In genomic region chr4:143213175-143213479, GRCm38 (mm10) we compare ENCODE assay signal across 8 mouse cellular contexts. TPM values are rescaled to one million over a fixed set of nuclear protein-coding genes. Genes with fewer than 3 reads are reported as not detected.
DNase-seq lines count a peak whose midpoint lies in the region; ATAC-seq and TF ChIP-seq lines count a peak whose summit lies in the region.

No protein-coding gene starts in this region.

- peaks cover 6% of the 10 kb centered on the region for H3K27me3 ChIP-seq in erythroblast, embryonic 14.5 days (ENCODE audit: control insufficient read depth)
- H3K27me3 ChIP-seq in testis, adult 2 months (ENCODE audit: control insufficient read depth, insufficient read depth, low read length): no peaks in the 10 kb centered on the region
- 0 out of 2 replicates have a peak, but pooled peaks cover 4% of the 10 kb centered on the region for H3K27me3 ChIP-seq in liver, embryonic 12.5 days (replicated peaks)
- H3K27me3 ChIP-seq in stomach, postnatal 0 days (ENCODE audit: control insufficient read depth, insufficient read depth, low read length): no peaks in the 10 kb centered on the region

- no peak for DNase-seq in testis, postnatal 10 days (ENCODE audit: low spot score)
- no peak for DNase-seq in stomach, postnatal 0 days (ENCODE audit: low spot score)
- DNase-seq in natural killer cell, adult 2 months (ENCODE audit: low spot score in 2 of 2): no peak
- no peak for DNase-seq in frontal cortex, postnatal 14 days (ENCODE audit: low spot score in 2 of 2)

- ATAC-seq in erythroblast, adult 5-6 weeks (replicated peaks; ENCODE audit: low FRiP score, poor library complexity, severe bottlenecking): no peak
- ATAC-seq in liver, embryonic 12.5 days: peak; percentile 14
- 0 out of 2 replicates have a peak, but pooled peaks have one; percentile 10 for ATAC-seq in stomach, postnatal 0 days (ENCODE audit: low FRiP score, low TSS enrichment)

- peak overlapping the region; percentile 78 for H3K4me2 ChIP-seq in liver, embryonic 12.5 days
- peak overlapping the region; percentile 93 for H3K4me2 ChIP-seq in stomach, postnatal 0 days (replicated peaks; ENCODE audit: low read depth)

- no peak for TF ChIP-seq POLR2A in testis, adult 2 months (IDR thresholded peaks at IDR 0.05; ENCODE audit: control insufficient read depth, low read depth, low read length)

- peaks cover 24% of the 10 kb centered on the region for H3K4me1 ChIP-seq in erythroblast, embryonic 14.5 days (ENCODE audit: control insufficient read depth)
- H3K4me1 ChIP-seq in testis, adult 2 months (ENCODE audit: control insufficient read depth, insufficient read depth, low read length): peaks cover 9% of the 10 kb centered on the region
- H3K4me1 ChIP-seq in liver, embryonic 12.5 days: peaks cover 20% of the 10 kb centered on the region
- no peaks in the 10 kb centered on the region for H3K4me1 ChIP-seq in stomach, postnatal 0 days (replicated peaks; ENCODE audit: control insufficient read depth, insufficient read depth)

- no peak for TF ChIP-seq EP300 in stomach, postnatal 0 days (optimal IDR thresholded peaks at IDR 0.05)

- no peaks in the 10 kb centered on the region for H3K9me3 ChIP-seq in erythroblast, embryonic 14.5 days (ENCODE audit: control insufficient read depth, low read length)
- no peaks in the 10 kb centered on the region for H3K9me3 ChIP-seq in liver, embryonic 12.5 days (replicated peaks)
- H3K9me3 ChIP-seq in stomach, postnatal 0 days (ENCODE audit: control insufficient read depth, low read length): no peaks in the 10 kb centered on the region

- no peak for TF ChIP-seq CTCF in testis, adult 2 months (IDR thresholded peaks at IDR 0.05; ENCODE audit: control insufficient read depth, insufficient read depth, insufficient replicate concordance, low read depth, low read length)
- TF ChIP-seq CTCF in stomach, postnatal 0 days (IDR thresholded peaks at IDR 0.05; ENCODE audit: low read depth): no peak

- H3K9ac ChIP-seq in liver, embryonic 12.5 days: peak overlapping the region; percentile 88; the same call in 1 of the 2 replicates
- peak overlapping the region; percentile 94; the same call in 1 of the 2 replicates for H3K9ac ChIP-seq in stomach, postnatal 0 days (ENCODE audit: low read length)

- peak overlapping the region; percentile 92 for H3K27ac ChIP-seq in testis, adult 2 months (ENCODE audit: control insufficient read depth, insufficient read depth, low read depth, low read length)
- peak overlapping the region; percentile 85 for H3K27ac ChIP-seq in liver, embryonic 12.5 days
- H3K27ac ChIP-seq in stomach, postnatal 0 days (replicated peaks): peak overlapping the region; percentile 86; the same call in 1 of the 2 replicates

- peaks cover 3% of the 10 kb centered on the region for H3K36me3 ChIP-seq in erythroblast, embryonic 14.5 days (ENCODE audit: control insufficient read depth)
- H3K36me3 ChIP-seq in testis, adult 2 months (ENCODE audit: control insufficient read depth, insufficient read depth, low read length): no peaks in the 10 kb centered on the region
- H3K36me3 ChIP-seq in liver, embryonic 12.5 days: no peaks in the 10 kb centered on the region
- no peaks in the 10 kb centered on the region for H3K36me3 ChIP-seq in stomach, postnatal 0 days (ENCODE audit: control insufficient read depth, insufficient read depth, low read length)

- 90% methylated on average over 3 of the region's 3 CpGs for WGBS in liver, embryonic 12.5 days (ENCODE audit: insufficient replicate concordance)
- 98% methylated on average over 3 of the region's 3 CpGs for WGBS in stomach, postnatal 0 days

- H3K4me3 ChIP-seq in erythroblast, embryonic 14.5 days (replicated peaks): peak overlapping the region; percentile 87
- peak overlapping the region; percentile 93 for H3K4me3 ChIP-seq in testis, adult 2 months (ENCODE audit: control insufficient read depth, low read depth, low read length)
- H3K4me3 ChIP-seq in liver, embryonic 12.5 days: peak overlapping the region; percentile 84
- H3K4me3 ChIP-seq in stomach, postnatal 0 days (ENCODE audit: low read depth, low read length): peak overlapping the region; percentile 79

RNA-seq across cellular contexts. Expression of gene Prdm2, which starts 0.3 kb away (rescaled TPM):
- 0.29 and 0.59 TPM in 2 replicates for polyA plus RNA-seq in erythroblast, embryonic 14.5 days (2012)
- total RNA-seq in erythroblast, adult 5-6 weeks (2015; ENCODE audit: low replicate concordance): 8.6 and 15.0 TPM in 2 replicates
- total RNA-seq in erythroblast, adult 5-6 weeks (2017; ENCODE audit: low replicate concordance): 8.2 and 8.4 TPM in 2 replicates
- 32.3 and 33.4 TPM in 2 replicates for polyA plus RNA-seq in testis, adult 2 months (2012; rRNA removed)
- 5.2 and 6.2 TPM in 2 replicates for polyA plus RNA-seq in liver, embryonic 12.5 days (2016; fragmentation: Nextera tagmentation; extraction: Ambion mirVana)
- polyA plus RNA-seq in stomach, postnatal 0 days (2015; fragmentation: Nextera tagmentation; extraction: Ambion mirVana): 4.7 and 5.0 TPM in 2 replicates
